Mouse (Mus musculus): Measurements from ENCODE around the gene Gm5294. TPM values are rescaled to one million over a fixed set of nuclear protein-coding genes. Genes with fewer than 3 reads are reported as not detected.

The Gm5294 gene
- total and polyA plus RNA-seq, 3 experiments: not detected

- no peaks in the 10 kb centered on the region for H3K9me3 ChIP-seq (replicated peaks)
- H3K36me3 ChIP-seq (replicated peaks): no peaks in the 10 kb centered on the region
- H3K4me3 ChIP-seq (ENCODE audit: low read depth, low read length): no peak overlapping the region
- 0 out of 2 replicates have a peak, but pooled peaks cover 2% of the 10 kb centered on the region for H3K4me1 ChIP-seq (ENCODE audit: insufficient read depth, low read depth, low read length)
- DNase-seq (ENCODE audit: low spot score): no peak
- no peak for ATAC-seq (ENCODE audit: extremely low read depth, insufficient number of reproducible peaks, low FRiP score, poor library complexity, severe bottlenecking)
- TF ChIP-seq GATA1 (IDR thresholded peaks at IDR 0.05; ENCODE audit: borderline replicate concordance, low read length) (no peak), POLR2AphosphoS5 (IDR thresholded peaks at IDR 0.05; ENCODE audit: insufficient replicate concordance, low read depth, low read length) (no peak), GATA2 (IDR thresholded peaks at IDR 0.05; ENCODE audit: borderline replicate concordance, low read depth, low read length) (no peak), TAL1 (conservative IDR thresholded peaks at IDR 0.05; ENCODE audit: low read depth, low read length) (no peak), CTCF (IDR thresholded peaks at IDR 0.05; ENCODE audit: low read depth, low read length) (no peak)
- H3K27me3 ChIP-seq (ENCODE audit: insufficient read depth, low read length): 0 out of 2 replicates have a peak, but pooled peaks cover 2% of the 10 kb centered on the region
These were observed 31.5 kb downstream of the Gm5294 start for GRCm38 (mm10) chr5:138851296-138851780.

DNA sequence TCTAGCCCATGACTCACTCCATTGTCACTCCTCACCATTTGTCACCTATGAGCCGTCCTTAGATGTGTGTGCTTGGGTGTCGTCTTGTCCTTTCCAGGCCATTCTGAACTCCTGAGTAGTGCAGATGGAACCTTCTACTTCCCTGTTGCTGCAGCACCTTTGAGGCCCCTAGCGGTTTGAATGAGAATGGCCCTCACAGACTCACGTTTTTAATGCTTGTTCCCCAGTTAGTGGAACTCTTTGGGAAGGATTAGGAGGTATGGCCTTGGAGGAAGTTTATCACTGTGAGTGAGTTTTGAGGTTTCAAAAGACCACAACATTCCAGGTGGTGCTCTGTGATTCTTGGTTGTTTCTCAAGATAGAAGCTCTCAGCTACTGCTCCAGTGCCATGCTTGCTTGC lies 32.3 kb downstream of the Gm5294 start:
- H3K4me1 ChIP-seq (ENCODE audit: insufficient read depth, low read depth, low read length): 0 out of 2 replicates have a peak, but pooled peaks cover 2% of the 10 kb centered on the region
- DNase-seq (ENCODE audit: low spot score): no peak
- 0 out of 2 replicates have a peak, but pooled peaks cover 2% of the 10 kb centered on the region for H3K27me3 ChIP-seq (ENCODE audit: insufficient read depth, low read length)
- no peak for ATAC-seq (ENCODE audit: extremely low read depth, insufficient number of reproducible peaks, low FRiP score, poor library complexity, severe bottlenecking)
- no peaks in the 10 kb centered on the region for H3K9me3 ChIP-seq (replicated peaks)
- no peak overlapping the region for H3K4me3 ChIP-seq (ENCODE audit: low read depth, low read length)
- no peaks in the 10 kb centered on the region for H3K36me3 ChIP-seq (replicated peaks)
- TF ChIP-seq GATA2 (IDR thresholded peaks at IDR 0.05; ENCODE audit: borderline replicate concordance, low read depth, low read length) (no peak), CTCF (IDR thresholded peaks at IDR 0.05; ENCODE audit: low read depth, low read length) (0 out of 2 replicates have a peak, but pooled peaks have one; percentile 12)

DNA sequence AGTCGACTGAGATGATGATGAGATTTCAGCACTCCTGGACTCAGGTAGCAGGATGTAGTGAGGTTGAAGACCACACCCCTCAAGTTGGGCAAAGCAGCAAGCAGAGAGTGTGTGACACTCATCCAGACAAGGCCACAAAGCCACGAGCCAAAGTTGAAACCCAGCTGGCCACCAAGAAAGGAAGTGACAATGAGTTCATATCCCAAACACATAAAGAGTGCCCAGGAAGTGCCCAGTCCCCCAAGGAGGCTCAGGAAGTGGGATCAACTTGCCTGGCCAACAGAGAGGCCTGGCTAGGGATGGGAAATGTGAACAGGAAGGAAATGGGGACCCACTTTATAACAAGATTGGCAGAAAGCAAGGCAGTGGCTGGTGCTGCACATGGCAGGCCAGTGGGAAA lies 33.5 kb downstream of the Gm5294 start:
- no peak for DNase-seq (ENCODE audit: low spot score)
- Histone ChIP-seq H3K4me1 (ENCODE audit: insufficient read depth, low read depth, low read length) (no peaks in the 10 kb centered on the region), H3K36me3 (replicated peaks) (no peaks in the 10 kb centered on the region), H3K9me3 (replicated peaks) (no peaks in the 10 kb centered on the region), H3K4me3 (ENCODE audit: low read depth, low read length) (no peak overlapping the region), H3K27me3 (ENCODE audit: insufficient read depth, low read length) (peaks cover 2% of the 10 kb centered on the region; the same call in 1 of the 2 replicates)
- no peak for ATAC-seq (ENCODE audit: extremely low read depth, insufficient number of reproducible peaks, low FRiP score, poor library complexity, severe bottlenecking)
- no peak for TF ChIP-seq GATA1 (IDR thresholded peaks at IDR 0.05; ENCODE audit: borderline replicate concordance, low read length)
- TF ChIP-seq CTCF (IDR thresholded peaks at IDR 0.05; ENCODE audit: low read depth, low read length): no peak
- no peak for TF ChIP-seq TAL1 (conservative IDR thresholded peaks at IDR 0.05; ENCODE audit: low read depth, low read length)
- TF ChIP-seq POLR2AphosphoS5 (IDR thresholded peaks at IDR 0.05; ENCODE audit: insufficient replicate concordance, low read depth, low read length): no peak
- TF ChIP-seq GATA2 (IDR thresholded peaks at IDR 0.05; ENCODE audit: borderline replicate concordance, low read depth, low read length): no peak

- Histone ChIP-seq H3K36me3 (replicated peaks) (no peaks in the 10 kb centered on the region), H3K27me3 (ENCODE audit: insufficient read depth, low read length) (peaks cover 3% of the 10 kb centered on the region)
- ATAC-seq (ENCODE audit: extremely low read depth, insufficient number of reproducible peaks, low FRiP score, poor library complexity, severe bottlenecking): no peak
These were observed 37.2 kb downstream of the Gm5294 start for GRCm38 (mm10) chr5:138857010-138857617.

DNA sequence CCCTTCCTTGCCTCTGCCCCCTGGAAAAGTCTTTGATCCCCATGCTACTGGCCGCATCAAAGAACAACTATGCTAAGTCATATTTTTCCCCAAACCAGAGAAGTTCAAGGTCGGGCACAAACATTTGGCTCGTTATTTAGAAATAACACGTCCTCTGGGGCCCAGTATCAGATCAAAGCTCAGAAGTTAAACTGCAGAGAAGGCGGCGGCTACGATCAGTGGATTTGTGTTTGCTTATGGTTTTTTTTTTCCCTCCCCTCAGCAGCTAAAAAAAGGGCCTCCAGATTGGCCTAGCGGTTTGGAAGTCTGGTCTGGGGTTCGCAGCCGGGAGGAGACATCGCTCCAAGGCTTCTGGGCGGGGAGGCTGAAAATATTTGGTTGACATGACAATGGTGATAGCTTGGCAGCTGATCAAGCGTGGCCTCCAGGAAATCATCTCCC lies 38.0 kb downstream of the Gm5294 start:
- Histone ChIP-seq H3K9me3 (replicated peaks) (no peaks in the 10 kb centered on the region), H3K4me1 (ENCODE audit: insufficient read depth, low read depth, low read length) (no peaks in the 10 kb centered on the region), H3K36me3 (replicated peaks) (no peaks in the 10 kb centered on the region), H3K4me3 (ENCODE audit: low read depth, low read length) (no peak overlapping the region), H3K27me3 (ENCODE audit: insufficient read depth, low read length) (peaks cover 3% of the 10 kb centered on the region)
- DNase-seq (ENCODE audit: low spot score) (no peak), ATAC-seq (ENCODE audit: extremely low read depth, insufficient number of reproducible peaks, low FRiP score, poor library complexity, severe bottlenecking) (no peak)
- TF ChIP-seq CTCF (IDR thresholded peaks at IDR 0.05; ENCODE audit: low read depth, low read length) (no peak), GATA1 (IDR thresholded peaks at IDR 0.05; ENCODE audit: borderline replicate concordance, low read length) (no peak), TAL1 (conservative IDR thresholded peaks at IDR 0.05; ENCODE audit: low read depth, low read length) (no peak), POLR2AphosphoS5 (IDR thresholded peaks at IDR 0.05; ENCODE audit: insufficient replicate concordance, low read depth, low read length) (no peak), GATA2 (IDR thresholded peaks at IDR 0.05; ENCODE audit: borderline replicate concordance, low read depth, low read length) (no peak)

More at GRCm38 (mm10) chr5:138857010-138857617, 37.2 kb downstream of the Gm5294 start:
- Histone ChIP-seq H3K4me1 (ENCODE audit: insufficient read depth, low read depth, low read length) (no peaks in the 10 kb centered on the region), H3K4me3 (ENCODE audit: low read depth, low read length) (no peak overlapping the region), H3K9me3 (replicated peaks) (no peaks in the 10 kb centered on the region)
- DNase-seq (ENCODE audit: low spot score): no peak
- no peak for TF ChIP-seq GATA1 (IDR thresholded peaks at IDR 0.05; ENCODE audit: borderline replicate concordance, low read length)
- TF ChIP-seq POLR2AphosphoS5 (IDR thresholded peaks at IDR 0.05; ENCODE audit: insufficient replicate concordance, low read depth, low read length): no peak
- no peak for TF ChIP-seq TAL1 (conservative IDR thresholded peaks at IDR 0.05; ENCODE audit: low read depth, low read length)
- TF ChIP-seq GATA2 (IDR thresholded peaks at IDR 0.05; ENCODE audit: borderline replicate concordance, low read depth, low read length): no peak
- 0 out of 2 replicates have a peak, but pooled peaks have one; percentile 9 for TF ChIP-seq CTCF (IDR thresholded peaks at IDR 0.05; ENCODE audit: low read depth, low read length)

GRCm38 (mm10) chr5:138863681-138864146 lies 43.8 kb downstream of the Gm5294 start:
- DNase-seq (ENCODE audit: low spot score): no peak
- Histone ChIP-seq H3K4me1 (ENCODE audit: insufficient read depth, low read depth, low read length) (no peaks in the 10 kb centered on the region), H3K4me3 (ENCODE audit: low read depth, low read length) (no peak overlapping the region), H3K27me3 (ENCODE audit: insufficient read depth, low read length) (peaks cover 14% of the 10 kb centered on the region), H3K9me3 (replicated peaks) (no peaks in the 10 kb centered on the region), H3K36me3 (replicated peaks) (no peaks in the 10 kb centered on the region)
- ATAC-seq (ENCODE audit: extremely low read depth, insufficient number of reproducible peaks, low FRiP score, poor library complexity, severe bottlenecking): no peak
- TF ChIP-seq CTCF (IDR thresholded peaks at IDR 0.05; ENCODE audit: low read depth, low read length) (no peak), GATA2 (IDR thresholded peaks at IDR 0.05; ENCODE audit: borderline replicate concordance, low read depth, low read length) (no peak), POLR2AphosphoS5 (IDR thresholded peaks at IDR 0.05; ENCODE audit: insufficient replicate concordance, low read depth, low read length) (no peak), GATA1 (IDR thresholded peaks at IDR 0.05; ENCODE audit: borderline replicate concordance, low read length) (no peak), TAL1 (conservative IDR thresholded peaks at IDR 0.05; ENCODE audit: low read depth, low read length) (no peak)
